Mouse (Mus musculus) T-helper 2 cell (primary cell): ENCODE data around the gene Plk1.

Source experiments
- in situ Hi-C: fragments of 300-600 bp; cut with MboI, MseI; formaldehyde crosslinking; loops from one replicate; pipeline ENCODE4 v1.15.1; 2025; ENCODE audit warnings: high pct_unique_total_duplicates

The Plk1 gene

GRCm38 (mm10) chr7:122191097-122191496 is 31.9 kb downstream of the Plk1 start:
- in situ Hi-C loops = no loop called here

- in situ Hi-C loops = no loop called here
Observed at GRCm38 (mm10) chr7:122193919-122194318, 34.7 kb downstream of the Plk1 start.

- in situ Hi-C loops = no loop called here
Observed at GRCm38 (mm10) chr7:122196771-122197170, 37.5 kb downstream of the Plk1 start.

GRCm38 (mm10) chr7:122197306-122197705 is 38.1 kb downstream of the Plk1 start:
- in situ Hi-C loops = no loop called here

- in situ Hi-C loops = no loop called here
Observed at GRCm38 (mm10) chr7:122199296-122199695, 40.1 kb downstream of the Plk1 start.

- in situ Hi-C loops = no loop called here
Observed at GRCm38 (mm10) chr7:122203936-122204335, 44.7 kb downstream of the Plk1 start.

- in situ Hi-C loops = no loop called here
Observed at GRCm38 (mm10) chr7:122206121-122206520, 46.9 kb downstream of the Plk1 start.

GRCm38 (mm10) chr7:122208276-122209021 is 49.2 kb downstream of the Plk1 start:
- in situ Hi-C loops = no loop called here

GRCm38 (mm10) chr7:122219315-122219801 is 60.1 kb downstream of the Plk1 start, which contains the start of gene Chp2:
TSS of gene Chp2 (plus strand) at chr7:122219496.
- in situ Hi-C loops = loop anchor here (10.0 kb wide), 1 partner anchor 1085 kb away; no protein-coding TSS in a partner anchor
